Mouse (Mus musculus) testis, postnatal 14 days (tissue): Measurements from ENCODE around the gene Fam13c.
A peak's percentile ranks its signal among the peaks of the same experiment; 100 is the strongest.

Source experiments
- DNase-seq: peaks from one replicate; pipeline ENCODE4 v3.0.0; 2021; ENCODE audit warnings: low spot score

The Fam13c gene

GRCm38 (mm10) chr10:70458574-70459263, 18.4 kb downstream of the Fam13c start:
- DNase-seq: no peak

- no peak for DNase-seq
Measured at GRCm38 (mm10) chr10:70465638-70466037, 25.4 kb downstream of the Fam13c start.

DNA sequence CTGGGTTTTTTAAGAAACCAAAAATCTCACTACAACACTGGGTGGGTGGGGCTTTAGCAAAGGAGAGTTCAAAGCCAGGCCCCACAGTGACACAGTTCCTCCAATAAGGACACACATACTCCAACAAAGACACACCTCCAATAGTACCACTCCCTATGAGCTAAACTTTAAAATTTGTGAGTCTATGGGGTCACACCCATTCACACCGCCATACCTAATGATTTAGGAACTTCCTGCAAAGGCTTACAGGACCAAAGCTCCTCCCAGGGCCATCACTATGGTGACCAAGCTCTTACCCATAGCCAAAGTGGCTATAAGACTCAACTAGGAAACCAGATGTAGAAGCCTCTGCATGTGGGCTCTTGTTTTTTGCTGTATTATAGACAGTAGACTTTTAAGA, 30.6 kb downstream of the Fam13c start:
- no peak for DNase-seq

DNA sequence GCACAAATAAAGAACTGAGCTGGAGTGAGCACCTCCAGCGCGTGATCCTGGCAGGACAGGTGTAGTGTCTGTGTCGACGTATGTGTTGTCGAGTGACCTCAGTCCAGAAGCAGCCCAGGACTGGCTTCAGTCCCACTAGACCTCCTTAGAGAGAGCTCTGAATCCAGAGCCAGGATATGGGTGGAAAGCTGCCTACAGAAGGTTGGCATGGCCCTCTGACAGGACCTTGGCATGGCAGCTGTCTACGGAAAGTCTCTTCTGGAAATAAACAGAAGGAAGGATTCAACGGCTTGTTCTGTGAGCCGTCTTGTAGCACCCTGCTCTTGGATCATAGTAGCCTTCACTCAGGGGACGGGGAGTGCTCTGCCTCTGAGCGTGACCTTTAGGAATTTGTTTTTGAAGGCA, 37.5 kb downstream of the Fam13c start:
- no peak for DNase-seq

DNA sequence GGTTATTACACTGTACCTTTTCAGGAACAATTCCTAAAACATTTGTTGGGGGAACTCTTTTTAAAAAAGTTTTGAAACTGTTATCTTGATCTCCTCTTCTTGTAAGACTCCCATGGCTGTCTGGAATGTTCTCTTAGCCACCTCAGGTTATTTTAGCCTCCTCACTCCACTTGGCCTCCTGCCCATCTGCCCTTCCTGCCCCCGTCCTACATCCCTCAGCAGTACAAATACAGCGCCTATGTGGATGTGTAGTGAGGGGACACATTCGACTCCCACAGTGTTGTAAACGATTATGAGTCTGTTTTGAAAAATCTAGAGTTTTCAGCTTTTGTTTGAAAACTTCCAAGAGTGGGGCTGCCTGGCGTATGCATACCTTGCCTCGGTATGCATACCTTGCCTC, 43.5 kb downstream of the Fam13c start:
- DNase-seq: no peak

- no peak for DNase-seq
Measured at GRCm38 (mm10) chr10:70484568-70485286, 44.4 kb downstream of the Fam13c start.

GRCm38 (mm10) chr10:70485287-70485612, 45.0 kb downstream of the Fam13c start:
- no peak for DNase-seq

DNA sequence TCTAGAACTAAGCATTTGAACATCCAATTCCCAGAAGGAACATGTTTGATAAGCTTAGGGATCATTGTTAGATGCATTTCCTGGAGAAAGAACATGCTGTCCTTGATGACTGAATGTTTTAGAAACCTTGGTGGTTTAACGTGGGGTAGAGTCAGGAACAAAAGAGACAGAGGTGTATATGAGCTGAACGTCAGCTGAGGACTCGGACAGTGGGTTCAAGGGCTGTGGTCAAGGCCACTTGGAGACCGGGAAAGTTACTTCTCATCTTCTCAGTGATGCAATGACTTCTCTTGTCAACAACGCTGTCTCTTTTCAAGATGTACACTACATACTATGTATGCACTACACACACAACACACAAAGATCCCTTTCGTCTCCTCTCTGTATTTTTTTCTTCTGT, 46.4 kb downstream of the Fam13c start:
- DNase-seq: peak; percentile 26

DNA sequence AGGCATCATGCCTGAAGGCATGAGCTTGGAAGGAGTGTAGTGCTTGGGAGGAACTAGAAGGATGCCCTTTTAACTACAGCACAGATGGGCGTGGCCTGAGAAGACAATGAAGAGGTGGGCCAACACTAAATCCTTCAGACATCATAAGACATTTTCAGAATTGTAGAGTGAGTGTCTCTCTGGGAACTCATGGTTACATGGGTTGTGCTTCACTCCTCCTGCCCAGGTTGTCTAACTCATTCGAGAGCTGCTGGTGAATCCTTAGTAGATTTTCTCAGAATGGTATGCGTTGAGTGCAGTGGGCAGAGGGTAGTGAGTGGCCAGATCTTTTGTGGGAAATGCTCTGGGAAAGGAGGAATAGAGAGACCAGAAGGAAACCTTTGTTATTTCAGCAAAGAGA, 53.6 kb downstream of the Fam13c start:
- no peak for DNase-seq

- no peak for DNase-seq
Measured at GRCm38 (mm10) chr10:70494441-70494840, 54.2 kb downstream of the Fam13c start.

GRCm38 (mm10) chr10:70495106-70496104, 55.1 kb downstream of the Fam13c start:
- no peak for DNase-seq

GRCm38 (mm10) chr10:70496938-70497337, 56.7 kb downstream of the Fam13c start:
- DNase-seq: no peak

DNA sequence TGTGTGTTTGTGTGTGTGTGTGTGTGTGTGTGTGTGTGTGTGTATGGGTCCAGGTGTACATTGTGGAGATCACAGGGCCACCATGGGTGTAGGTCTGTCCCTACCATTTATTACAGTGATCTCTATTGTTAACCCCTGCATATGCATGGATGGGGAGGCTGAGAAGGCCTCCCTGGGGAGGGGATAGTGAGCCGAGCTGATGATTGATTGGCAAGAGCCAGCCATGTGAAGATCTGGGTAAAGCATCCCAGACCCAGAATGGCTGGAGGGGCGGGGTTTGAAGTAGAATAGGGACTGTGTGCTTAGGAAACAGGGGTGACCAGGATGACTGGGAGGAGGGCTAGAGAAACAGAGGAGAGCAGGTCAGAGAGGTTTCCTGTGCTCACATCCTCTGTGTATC, 58.0 kb downstream of the Fam13c start:
- no peak for DNase-seq

DNA sequence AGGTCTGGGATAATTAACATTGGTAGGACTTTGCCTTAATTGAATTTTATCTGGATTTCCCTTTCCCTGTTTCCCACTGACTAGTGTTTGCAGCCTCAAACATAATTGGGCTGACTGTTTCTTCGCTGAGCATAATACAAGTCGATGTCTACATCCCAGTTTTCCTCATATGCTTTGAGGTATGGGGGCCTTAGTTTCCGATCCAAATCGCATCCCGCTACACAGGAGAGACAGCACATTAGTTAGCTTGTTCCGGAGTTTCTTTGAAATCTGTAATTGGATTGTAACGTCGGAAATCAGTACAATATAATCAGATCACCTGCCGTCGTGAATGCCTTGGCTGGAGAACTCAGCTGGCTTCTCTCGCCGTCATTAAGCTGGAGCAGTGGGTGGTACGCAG, 59.0 kb downstream of the Fam13c start:
- DNase-seq: no peak

- no peak for DNase-seq
Measured at GRCm38 (mm10) chr10:70504871-70505270, 64.6 kb downstream of the Fam13c start.

DNA sequence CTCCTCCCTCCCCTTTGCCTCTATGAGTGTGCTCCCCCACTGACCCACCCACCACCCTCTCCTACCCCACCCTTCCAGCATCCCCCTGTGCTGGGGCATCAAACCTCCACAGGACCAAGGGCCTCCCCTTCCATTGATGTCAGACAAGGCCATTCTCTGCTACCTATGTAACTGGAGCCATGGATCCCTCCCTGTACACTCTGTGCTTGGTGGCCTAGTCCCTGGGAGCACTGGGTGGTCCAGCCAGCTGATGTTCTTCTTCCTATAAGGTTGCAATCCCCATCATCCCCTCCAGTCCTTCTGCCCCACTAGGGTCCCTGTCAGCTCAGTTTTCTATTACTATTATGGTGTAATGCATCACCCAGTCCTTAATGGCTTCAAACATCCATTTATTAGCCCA, 65.1 kb downstream of the Fam13c start:
- no peak for DNase-seq

GRCm38 (mm10) chr10:70505842-70506241, 65.6 kb downstream of the Fam13c start:
- DNase-seq: no peak

- DNase-seq: no peak
Measured at GRCm38 (mm10) chr10:70506499-70507168, 66.4 kb downstream of the Fam13c start.

GRCm38 (mm10) chr10:70507880-70508279, 67.6 kb downstream of the Fam13c start:
- peak; percentile 30 for DNase-seq

DNA sequence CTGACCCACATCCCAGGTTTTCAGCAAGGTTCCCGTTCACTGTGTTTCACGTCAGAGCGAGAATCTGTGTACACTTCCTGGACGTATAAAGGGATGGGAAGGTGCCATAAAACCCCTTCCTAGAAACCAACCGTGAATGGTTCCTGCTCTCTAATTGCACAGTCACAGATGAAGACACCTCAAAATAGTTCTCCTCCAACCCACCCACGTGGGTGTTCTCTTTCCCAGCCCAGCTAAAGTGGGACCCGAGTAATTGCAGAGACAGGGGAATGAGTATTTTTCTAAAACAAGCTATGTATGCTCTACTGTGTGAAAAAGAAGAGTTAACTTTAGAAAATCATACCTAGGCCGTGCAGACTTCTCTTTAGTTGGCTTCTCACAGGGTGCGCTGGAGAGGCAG, 74.6 kb downstream of the Fam13c start:
- DNase-seq: no peak

- DNase-seq: no peak
Measured at GRCm38 (mm10) chr10:70516661-70517060, 76.4 kb downstream of the Fam13c start.

DNA sequence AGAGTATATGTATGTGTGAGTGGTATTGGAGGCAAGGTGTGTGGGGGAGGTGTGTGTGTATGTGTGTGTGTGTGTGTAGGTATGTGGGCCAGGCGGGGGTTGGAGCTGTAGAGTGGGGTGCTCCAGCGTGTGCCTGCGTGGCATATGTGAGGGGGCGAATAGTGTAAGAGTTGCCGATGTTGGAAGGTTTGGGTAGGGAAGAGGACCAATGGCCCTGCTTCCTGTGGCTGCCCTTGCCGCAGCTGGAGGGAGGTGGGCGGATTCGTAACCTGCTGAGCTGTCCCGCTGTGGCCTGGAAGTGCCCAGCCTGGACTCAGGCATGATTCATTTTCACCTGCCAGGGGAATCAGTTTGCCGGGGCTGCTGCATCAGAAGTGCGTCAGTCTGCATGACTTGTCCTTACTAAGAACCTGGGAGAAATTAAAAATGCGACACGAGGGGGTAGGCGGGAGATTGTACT, 79.4 kb downstream of the Fam13c start:
- no peak for DNase-seq
